Mouse (Mus musculus) kidney, embryonic 16.5 days (tissue): ENCODE results near the gene Tmem215. TPM values are rescaled to one million over a fixed set of nuclear protein-coding genes. Genes with fewer than 3 reads are reported as not detected.

ENCODE experiments used
- ATAC-seq: fragments of 200-750 bp; cut with Nextera tagmentation; 2 replicates; pipeline ENCODE4 v1.8.0; 2017; ENCODE audit warnings: moderate TSS enrichment; ENCODE audit not compliant: low FRiP score, low TSS enrichment
- H3K27ac ChIP-seq: fragments of 300-500 bp; sonication (generic); 2 replicates; pipeline ENCODE4 v1.5.1; 2014; ENCODE audit warnings: low read length
- H3K27me3 ChIP-seq: fragments of 300-500 bp; sonication (generic); 2 replicates; pipeline ENCODE4 v1.6.1; 2014; ENCODE audit warnings: low read length, control low read depth, mixed read lengths; ENCODE audit not compliant: insufficient read depth
- H3K36me3 ChIP-seq: fragments of 300-500 bp; sonication (generic); 2 replicates; pipeline ENCODE4 v1.6.1; 2014; ENCODE audit warnings: low read length, control low read depth, mixed read lengths; ENCODE audit not compliant: insufficient read depth
- H3K4me1 ChIP-seq: fragments of 300-500 bp; sonication (generic); 2 replicates; pipeline ENCODE4 v1.6.1; 2014; ENCODE audit warnings: low read length, control low read depth, mixed read lengths; ENCODE audit not compliant: insufficient read depth
- H3K4me2 ChIP-seq: fragments of 300-500 bp; sonication (generic); replicated peaks from 2 replicates; pipeline ENCODE4 v1.6.1; 2014; ENCODE audit warnings: low read depth, low read length
- H3K4me3 ChIP-seq: fragments of 300-500 bp; sonication (generic); 2 replicates; pipeline ENCODE4 v1.5.1; 2014; ENCODE audit warnings: mild to moderate bottlenecking, low read length
- H3K9ac ChIP-seq: fragments of 300-500 bp; sonication (generic); replicated peaks from 2 replicates; pipeline ENCODE4 v1.6.1; 2014; ENCODE audit warnings: low read length
- H3K9me3 ChIP-seq: fragments of 300-500 bp; sonication (generic); 2 replicates; pipeline ENCODE4 v1.6.1; 2016; ENCODE audit warnings: low read length, control low read depth
- WGBS: fragments of 180-500 bp; shearing (Covaris S2); extraction: QIAGEN DNeasy Blood & Tissue Kit; methylation state at CpG from one replicate; pipeline ENCODE4 v1.1.7; 2014; 5-methylcytosine and 5-hydroxymethylcytosine counted together
- polyA plus RNA-seq: library from polyadenylated mRNA; unstranded; fragments of >200 nt; fragmentation: Nextera tagmentation; extraction: Ambion mirVana; gene quantifications from 2 replicates; pipeline ENCODE4 v1.2.1, GENCODE M21; 2015

The Tmem215 gene
- 0.19 and 0.32 TPM in 2 replicates for polyA plus RNA-seq

DNA sequence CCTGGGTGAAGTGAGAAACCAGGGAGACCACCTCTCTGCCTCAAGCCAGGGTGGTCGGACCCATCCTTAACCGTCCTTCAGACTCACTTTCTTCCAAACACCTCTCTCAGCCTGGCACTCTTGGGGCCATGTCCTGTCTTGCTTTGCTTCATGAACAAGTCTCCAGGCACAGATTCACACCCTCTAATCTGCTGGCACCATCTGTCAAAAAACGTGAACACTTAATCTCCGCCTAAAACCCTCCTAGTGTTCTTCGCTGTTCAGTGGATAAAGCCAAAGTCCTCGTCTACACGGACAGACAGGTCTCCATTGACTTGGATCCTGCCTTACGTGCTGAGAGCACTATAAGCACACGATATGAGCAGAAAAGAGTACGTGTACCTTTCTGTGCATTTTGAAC, at the start of gene Tmem215:
Gene Tmem215 (plus strand): TSS at position 301 of the 400 bp plus-strand sequence.
- peaks cover 19% of the 10 kb centered on the region; the same call in 1 of the 2 replicates for H3K27me3 ChIP-seq
- no peak for ATAC-seq
- H3K27ac ChIP-seq: no peak within 1 kb of the TSS
- no peaks in the 10 kb centered on the region for H3K4me1 ChIP-seq
- H3K9me3 ChIP-seq: no peaks in the 10 kb centered on the region
- WGBS: 88% methylated on average over 10 of the region's 10 CpGs
- peak within 1 kb of the TSS; percentile 46 for H3K4me3 ChIP-seq
- H3K36me3 ChIP-seq: no peaks in the 10 kb centered on the region
- H3K9ac ChIP-seq: peak within 1 kb of the TSS; percentile 65
- peak within 1 kb of the TSS; percentile 72 for H3K4me2 ChIP-seq

DNA sequence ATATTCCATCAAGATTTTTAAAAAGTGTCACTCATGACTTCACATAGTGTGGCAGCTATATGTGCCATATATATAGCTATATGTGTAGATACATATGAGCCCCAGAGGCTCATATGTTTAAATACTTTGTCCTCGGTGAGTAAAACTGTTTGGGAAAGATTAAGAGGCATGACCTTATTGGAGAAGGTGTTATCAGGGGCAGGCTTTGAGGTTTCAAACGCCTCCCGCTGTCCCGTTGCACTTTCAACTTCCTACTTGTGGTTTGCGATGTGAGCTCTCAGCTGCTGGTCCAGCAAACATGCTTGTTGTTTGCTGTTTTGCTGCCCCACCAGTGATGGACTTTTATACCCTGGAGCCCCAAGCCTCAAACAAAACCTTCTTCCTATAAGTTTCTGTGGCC, 40.1 kb upstream of the Tmem215 start:
- Histone ChIP-seq H3K4me3 (no peak overlapping the region), H3K36me3 (no peaks in the 10 kb centered on the region), H3K4me2 (no peak overlapping the region), H3K27ac (no peak overlapping the region), H3K27me3 (no peaks in the 10 kb centered on the region), H3K9ac (no peak overlapping the region), H3K4me1 (no peaks in the 10 kb centered on the region), H3K9me3 (no peaks in the 10 kb centered on the region)
- ATAC-seq: no peak
- 57% methylated on average over 5 of the region's 5 CpGs for WGBS

- Histone ChIP-seq H3K4me1 (no peaks in the 10 kb centered on the region), H3K4me3 (no peak overlapping the region), H3K36me3 (no peaks in the 10 kb centered on the region), H3K27ac (no peak overlapping the region), H3K27me3 (no peaks in the 10 kb centered on the region), H3K9ac (no peak overlapping the region), H3K9me3 (no peaks in the 10 kb centered on the region; the same call in 1 of the 2 replicates), H3K4me2 (no peak overlapping the region)
- WGBS: 23% methylated on average over 3 of the region's 3 CpGs
- ATAC-seq: peak; percentile 88
Measured at GRCm38 (mm10) chr4:40433379-40433778, 38.6 kb upstream of the Tmem215 start.

- Histone ChIP-seq H3K4me3 (no peak overlapping the region), H3K4me1 (no peaks in the 10 kb centered on the region), H3K27ac (no peak overlapping the region), H3K9ac (no peak overlapping the region), H3K36me3 (no peaks in the 10 kb centered on the region), H3K4me2 (no peak overlapping the region), H3K27me3 (no peaks in the 10 kb centered on the region), H3K9me3 (no peaks in the 10 kb centered on the region; the same call in 1 of the 2 replicates)
- WGBS: 44% methylated on average over 1 of the region's 1 CpGs
- ATAC-seq: no peak
Measured at GRCm38 (mm10) chr4:40434388-40434787, 37.6 kb upstream of the Tmem215 start.

GRCm38 (mm10) chr4:40443565-40443964, 28.4 kb upstream of the Tmem215 start:
- WGBS: 89% methylated on average over 9 of the region's 9 CpGs
- H3K27me3 ChIP-seq: no peaks in the 10 kb centered on the region
- H3K9me3 ChIP-seq: no peaks in the 10 kb centered on the region
- ATAC-seq: no peak
- no peak overlapping the region for H3K4me2 ChIP-seq
- no peak overlapping the region for H3K9ac ChIP-seq
- H3K27ac ChIP-seq: no peak overlapping the region
- no peak overlapping the region for H3K4me3 ChIP-seq
- H3K4me1 ChIP-seq: no peaks in the 10 kb centered on the region
- H3K36me3 ChIP-seq: no peaks in the 10 kb centered on the region

GRCm38 (mm10) chr4:40472700-40473530, 935 bp downstream of the Tmem215 start:
- peaks cover 19% of the 10 kb centered on the region; the same call in 1 of the 2 replicates for H3K27me3 ChIP-seq
- peak overlapping the region; percentile 72 for H3K4me2 ChIP-seq
- no peaks in the 10 kb centered on the region for H3K9me3 ChIP-seq
- H3K36me3 ChIP-seq: no peaks in the 10 kb centered on the region
- peak overlapping the region; percentile 46 for H3K4me3 ChIP-seq
- no peak overlapping the region for H3K27ac ChIP-seq
- 3% methylated on average over 53 of the region's 55 CpGs for WGBS
- H3K4me1 ChIP-seq: no peaks in the 10 kb centered on the region
- peak; percentile 92 for ATAC-seq
- peak overlapping the region; percentile 65 for H3K9ac ChIP-seq

- ATAC-seq: 0 out of 2 replicates have a peak, but pooled peaks have one; percentile 18
- H3K9me3 ChIP-seq: no peaks in the 10 kb centered on the region
- H3K9ac ChIP-seq: no peak overlapping the region
- H3K4me2 ChIP-seq: no peak overlapping the region
- WGBS: 80% methylated on average over 9 of the region's 9 CpGs
- H3K27ac ChIP-seq: no peak overlapping the region
- peaks cover 19% of the 10 kb centered on the region; the same call in 1 of the 2 replicates for H3K27me3 ChIP-seq
- H3K36me3 ChIP-seq: no peaks in the 10 kb centered on the region
- H3K4me1 ChIP-seq: no peaks in the 10 kb centered on the region
- no peak overlapping the region for H3K4me3 ChIP-seq
Measured at GRCm38 (mm10) chr4:40473911-40474310, 1.9 kb downstream of the Tmem215 start.

GRCm38 (mm10) chr4:40477963-40478362, 6.0 kb downstream of the Tmem215 start:
- H3K9ac ChIP-seq: no peak overlapping the region
- H3K4me2 ChIP-seq: no peak overlapping the region
- H3K9me3 ChIP-seq: no peaks in the 10 kb centered on the region
- 91% methylated on average over 5 of the region's 5 CpGs for WGBS
- H3K4me3 ChIP-seq: no peak overlapping the region
- H3K4me1 ChIP-seq: no peaks in the 10 kb centered on the region
- H3K27ac ChIP-seq: no peak overlapping the region
- peaks cover 11% of the 10 kb centered on the region; the same call in 1 of the 2 replicates for H3K27me3 ChIP-seq
- no peaks in the 10 kb centered on the region for H3K36me3 ChIP-seq
- ATAC-seq: no peak

- no peak overlapping the region for H3K9ac ChIP-seq
- H3K27ac ChIP-seq: no peak overlapping the region
- no peak overlapping the region for H3K4me3 ChIP-seq
- H3K4me2 ChIP-seq: no peak overlapping the region
- no peaks in the 10 kb centered on the region for H3K36me3 ChIP-seq
- no peak for ATAC-seq
- no peaks in the 10 kb centered on the region for H3K27me3 ChIP-seq
- H3K4me1 ChIP-seq: no peaks in the 10 kb centered on the region
- 81% methylated on average over 6 of the region's 6 CpGs for WGBS
- H3K9me3 ChIP-seq: no peaks in the 10 kb centered on the region
Measured at GRCm38 (mm10) chr4:40486546-40486945, 14.6 kb downstream of the Tmem215 start.

DNA sequence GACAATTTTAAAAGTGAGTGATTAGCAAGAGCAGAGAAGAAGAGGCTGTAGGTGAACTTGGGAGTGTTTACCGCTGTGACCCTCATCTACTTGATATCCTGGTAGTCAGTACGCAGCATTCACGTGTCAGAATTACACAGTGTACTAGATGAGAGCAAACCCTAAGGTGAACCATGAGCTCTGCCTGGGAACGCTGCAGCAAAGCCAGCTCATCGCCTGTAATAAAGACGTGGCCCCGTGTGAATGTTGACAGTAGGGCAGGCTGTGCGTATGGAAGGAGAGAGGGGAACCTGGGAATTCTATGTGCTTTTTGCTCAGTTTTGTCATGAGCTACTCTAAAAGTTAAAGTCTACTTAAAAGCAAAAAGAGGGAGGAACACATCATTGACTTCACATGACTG, 19.8 kb downstream of the Tmem215 start:
- no peak overlapping the region for H3K9ac ChIP-seq
- H3K9me3 ChIP-seq: no peaks in the 10 kb centered on the region
- no peak overlapping the region for H3K27ac ChIP-seq
- no peaks in the 10 kb centered on the region for H3K36me3 ChIP-seq
- no peak for ATAC-seq
- H3K4me2 ChIP-seq: no peak overlapping the region
- WGBS: 84% methylated on average over 8 of the region's 8 CpGs
- H3K27me3 ChIP-seq: no peaks in the 10 kb centered on the region
- no peaks in the 10 kb centered on the region for H3K4me1 ChIP-seq
- no peak overlapping the region for H3K4me3 ChIP-seq
